Mouse (Mus musculus) lung, embryonic 16.5 days (tissue): ENCODE data around the gene Araf. TPM values are rescaled to one million over a fixed set of nuclear protein-coding genes. Genes with fewer than 3 reads are reported as not detected.

Experiments
- ATAC-seq: fragments of 200-750 bp; cut with Nextera tagmentation; 2 replicates; pipeline ENCODE4 v1.8.0; 2017; ENCODE audit warnings: low read depth, mild to moderate bottlenecking, moderate library complexity
- H3K27ac ChIP-seq: fragments of 300-500 bp; sonication (generic); 2 replicates; pipeline ENCODE4 v1.5.1; 2014; ENCODE audit warnings: mild to moderate bottlenecking, control low read depth, low read length
- H3K27me3 ChIP-seq: fragments of 300-500 bp; sonication (generic); 2 replicates; pipeline ENCODE4 v1.6.1; 2014; ENCODE audit warnings: low read depth, low read length, mixed read lengths; ENCODE audit not compliant: control insufficient read depth, insufficient read depth
- H3K36me3 ChIP-seq: fragments of 300-500 bp; sonication (generic); 2 replicates; pipeline ENCODE4 v1.6.1; 2014; ENCODE audit warnings: low read length; ENCODE audit not compliant: control insufficient read depth, insufficient read depth
- H3K4me1 ChIP-seq: fragments of 300-500 bp; sonication (generic); replicated peaks from 2 replicates; pipeline ENCODE4 v1.6.1; 2014; ENCODE audit warnings: low read length, mixed read lengths; ENCODE audit not compliant: control insufficient read depth, insufficient read depth
- H3K4me2 ChIP-seq: fragments of 300-500 bp; sonication (generic); 2 replicates; pipeline ENCODE4 v1.6.1; 2014; ENCODE audit warnings: low read depth, low read length, control low read depth
- H3K4me3 ChIP-seq: fragments of 300-500 bp; sonication (generic); 2 replicates; pipeline ENCODE4 v1.5.1; 2014; ENCODE audit warnings: mild to moderate bottlenecking, low read length, control low read depth
- H3K9ac ChIP-seq: fragments of 300-500 bp; sonication (generic); 2 replicates; pipeline ENCODE4 v1.6.1; 2014; ENCODE audit warnings: low read length, control low read depth
- H3K9me3 ChIP-seq: fragments of 300-500 bp; sonication (generic); 2 replicates; pipeline ENCODE4 v1.6.1; 2016; ENCODE audit warnings: low read length; ENCODE audit not compliant: control insufficient read depth
- WGBS: fragments of 180-500 bp; shearing (Covaris S2); extraction: QIAGEN DNeasy Blood & Tissue Kit; methylation state at CpG from one replicate; pipeline ENCODE4 v1.1.7; 2014; 5-methylcytosine and 5-hydroxymethylcytosine counted together
- polyA plus RNA-seq: library from polyadenylated mRNA; unstranded; fragments of >200 nt; fragmentation: Nextera tagmentation; extraction: Ambion mirVana; gene quantifications from 2 replicates; pipeline ENCODE4 v1.2.1, GENCODE M21; 2015

The Araf gene
- polyA plus RNA-seq, 1 experiment from 2014 or later: 107 TPM

- ATAC-seq: peak; percentile 75
- Histone ChIP-seq H3K27me3 (no peaks in the 10 kb centered on the region), H3K4me1 (no peaks in the 10 kb centered on the region), H3K27ac (peak overlapping the region; percentile 17; the same call in 1 of the 2 replicates), H3K9ac (peak overlapping the region; percentile 59), H3K9me3 (no peaks in the 10 kb centered on the region), H3K4me3 (peak overlapping the region; percentile 46), H3K4me2 (peak overlapping the region; percentile 68), H3K36me3 (no peaks in the 10 kb centered on the region)
- 37% methylated on average over 8 of the region's 8 CpGs for WGBS
Observed at GRCm38 (mm10) chrX:20819708-20820426, 22.3 kb downstream of the Araf start.

GRCm38 (mm10) chrX:20828934-20829333, 31.3 kb downstream of the Araf start:
- H3K27ac ChIP-seq: 0 out of 2 replicates have a peak overlapping the region, but pooled peaks have one; percentile 17

DNA sequence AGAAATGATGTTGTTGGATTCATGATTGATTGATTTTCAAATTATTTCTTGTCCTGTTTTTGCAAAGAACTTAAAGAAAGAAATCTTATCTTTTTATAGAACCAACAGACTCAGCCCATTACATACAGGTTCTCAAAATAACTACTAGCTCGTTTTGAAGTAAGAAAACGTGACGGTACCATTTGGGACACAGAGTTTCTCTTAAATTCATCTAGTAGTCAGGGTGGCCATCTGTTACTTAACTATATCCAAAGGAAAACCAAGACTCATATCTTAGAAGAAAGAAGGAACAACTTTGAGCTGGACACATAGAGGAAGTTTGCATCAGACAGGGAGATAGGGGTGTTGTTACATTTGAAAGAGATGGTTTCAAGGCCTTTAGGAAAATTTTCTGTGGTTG, 49.6 kb downstream of the Araf start:
- Histone ChIP-seq H3K9ac (no peak overlapping the region), H3K9me3 (no peaks in the 10 kb centered on the region), H3K4me2 (no peak overlapping the region), H3K4me1 (no peaks in the 10 kb centered on the region), H3K27ac (no peak overlapping the region), H3K27me3 (no peaks in the 10 kb centered on the region), H3K4me3 (no peak overlapping the region), H3K36me3 (no peaks in the 10 kb centered on the region)
- ATAC-seq: no peak
- WGBS: 80% methylated on average over 3 of the region's 3 CpGs

More at GRCm38 (mm10) chrX:20828934-20829333, 31.3 kb downstream of the Araf start:
- Histone ChIP-seq H3K36me3 (no peaks in the 10 kb centered on the region), H3K4me1 (no peaks in the 10 kb centered on the region), H3K4me2 (no peak overlapping the region), H3K27me3 (no peaks in the 10 kb centered on the region), H3K4me3 (no peak overlapping the region), H3K9ac (no peak overlapping the region), H3K9me3 (no peaks in the 10 kb centered on the region)
- WGBS: 18% methylated on average over 5 of the region's 5 CpGs
- ATAC-seq: peak; percentile 97

GRCm38 (mm10) chrX:20847816-20848215, 50.2 kb downstream of the Araf start:
- Histone ChIP-seq H3K9me3 (no peaks in the 10 kb centered on the region), H3K27ac (peak overlapping the region; percentile 42), H3K4me1 (no peaks in the 10 kb centered on the region), H3K9ac (0 out of 2 replicates have a peak overlapping the region, but pooled peaks have one; percentile 26), H3K36me3 (no peaks in the 10 kb centered on the region), H3K4me3 (peak overlapping the region; percentile 70), H3K4me2 (peak overlapping the region; percentile 50), H3K27me3 (no peaks in the 10 kb centered on the region)
- WGBS: 18% methylated on average over 2 of the region's 2 CpGs
- ATAC-seq: peak; percentile 32; the same call in 1 of the 2 replicates

- peak; percentile 99 for ATAC-seq
- Histone ChIP-seq H3K4me3 (peak overlapping the region; percentile 70), H3K9me3 (no peaks in the 10 kb centered on the region), H3K4me2 (peak overlapping the region; percentile 62), H3K9ac (peak overlapping the region; percentile 73), H3K27me3 (no peaks in the 10 kb centered on the region), H3K27ac (peak overlapping the region; percentile 42), H3K4me1 (no peaks in the 10 kb centered on the region), H3K36me3 (0 out of 2 replicates have a peak, but pooled peaks cover under 1% of the 10 kb centered on the region)
- 13% methylated on average over 42 of the region's 42 CpGs for WGBS
Observed at GRCm38 (mm10) chrX:20848256-20848984, 50.8 kb downstream of the Araf start.

DNA sequence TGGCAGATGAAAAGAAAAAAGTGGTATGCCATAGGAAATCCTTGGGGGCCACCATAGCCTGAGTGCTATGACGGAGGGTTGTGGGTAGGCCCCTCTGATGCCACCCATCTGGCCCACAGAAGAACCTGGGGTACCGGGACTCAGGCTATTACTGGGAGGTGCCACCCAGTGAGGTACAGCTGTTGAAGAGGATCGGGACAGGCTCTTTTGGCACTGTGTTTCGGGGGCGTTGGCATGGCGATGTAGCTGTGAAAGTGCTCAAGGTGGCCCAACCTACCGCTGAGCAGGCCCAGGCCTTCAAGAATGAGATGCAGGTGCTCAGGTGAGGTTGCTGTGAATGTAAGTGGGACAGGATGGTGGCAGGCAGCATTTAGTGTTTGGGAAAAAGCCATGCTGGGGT, 56.2 kb downstream of the Araf start:
- Histone ChIP-seq H3K4me2 (no peak overlapping the region), H3K27ac (no peak overlapping the region), H3K9ac (no peak overlapping the region), H3K4me3 (no peak overlapping the region), H3K36me3 (peaks cover 2% of the 10 kb centered on the region), H3K9me3 (no peaks in the 10 kb centered on the region), H3K4me1 (no peaks in the 10 kb centered on the region), H3K27me3 (no peaks in the 10 kb centered on the region)
- ATAC-seq: no peak
- 85% methylated on average over 7 of the region's 7 CpGs for WGBS

DNA sequence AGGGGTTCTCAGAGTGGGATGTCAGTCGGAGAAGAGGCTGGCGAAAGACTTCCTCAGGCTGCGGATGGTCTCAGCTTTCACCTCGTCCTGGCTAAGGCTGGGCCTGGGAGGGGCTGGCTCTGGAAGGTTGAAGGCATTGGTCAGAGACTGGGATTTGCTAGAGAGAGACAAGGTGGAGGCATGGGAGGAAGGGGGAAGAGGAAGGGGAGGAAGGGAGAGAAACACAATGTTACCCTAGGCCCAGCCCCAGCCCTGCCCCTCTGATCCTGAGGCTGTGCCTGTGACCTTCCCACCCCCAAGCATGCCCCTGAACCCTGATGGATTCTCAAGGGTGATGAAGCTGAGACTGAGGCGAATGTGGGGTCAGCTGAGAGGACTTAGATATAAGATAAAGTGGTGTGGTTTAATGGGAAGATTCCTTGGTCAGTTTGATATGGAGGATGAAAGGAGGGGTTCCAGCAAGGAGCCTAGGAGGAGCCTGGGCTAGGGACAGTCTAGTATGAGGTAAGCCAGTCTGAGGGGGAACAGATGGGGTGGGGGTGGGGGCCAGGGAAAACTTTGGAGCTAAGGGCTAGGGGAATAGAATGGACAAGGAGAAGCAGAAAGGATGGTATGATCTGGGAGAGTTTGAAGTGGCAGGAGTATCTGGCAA, 64.0 kb downstream of the Araf start:
- no peaks in the 10 kb centered on the region for H3K27me3 ChIP-seq
- no peak overlapping the region for H3K9ac ChIP-seq
- no peak overlapping the region for H3K4me3 ChIP-seq
- no peak overlapping the region for H3K4me2 ChIP-seq
- no peaks in the 10 kb centered on the region; the same call in 1 of the 2 replicates for H3K4me1 ChIP-seq
- H3K27ac ChIP-seq: no peak overlapping the region
- ATAC-seq: peak; percentile 37
- no peaks in the 10 kb centered on the region; the same call in none of the 2 replicates for H3K36me3 ChIP-seq
- 31% methylated on average over 5 of the region's 5 CpGs for WGBS
- H3K9me3 ChIP-seq: no peaks in the 10 kb centered on the region

DNA sequence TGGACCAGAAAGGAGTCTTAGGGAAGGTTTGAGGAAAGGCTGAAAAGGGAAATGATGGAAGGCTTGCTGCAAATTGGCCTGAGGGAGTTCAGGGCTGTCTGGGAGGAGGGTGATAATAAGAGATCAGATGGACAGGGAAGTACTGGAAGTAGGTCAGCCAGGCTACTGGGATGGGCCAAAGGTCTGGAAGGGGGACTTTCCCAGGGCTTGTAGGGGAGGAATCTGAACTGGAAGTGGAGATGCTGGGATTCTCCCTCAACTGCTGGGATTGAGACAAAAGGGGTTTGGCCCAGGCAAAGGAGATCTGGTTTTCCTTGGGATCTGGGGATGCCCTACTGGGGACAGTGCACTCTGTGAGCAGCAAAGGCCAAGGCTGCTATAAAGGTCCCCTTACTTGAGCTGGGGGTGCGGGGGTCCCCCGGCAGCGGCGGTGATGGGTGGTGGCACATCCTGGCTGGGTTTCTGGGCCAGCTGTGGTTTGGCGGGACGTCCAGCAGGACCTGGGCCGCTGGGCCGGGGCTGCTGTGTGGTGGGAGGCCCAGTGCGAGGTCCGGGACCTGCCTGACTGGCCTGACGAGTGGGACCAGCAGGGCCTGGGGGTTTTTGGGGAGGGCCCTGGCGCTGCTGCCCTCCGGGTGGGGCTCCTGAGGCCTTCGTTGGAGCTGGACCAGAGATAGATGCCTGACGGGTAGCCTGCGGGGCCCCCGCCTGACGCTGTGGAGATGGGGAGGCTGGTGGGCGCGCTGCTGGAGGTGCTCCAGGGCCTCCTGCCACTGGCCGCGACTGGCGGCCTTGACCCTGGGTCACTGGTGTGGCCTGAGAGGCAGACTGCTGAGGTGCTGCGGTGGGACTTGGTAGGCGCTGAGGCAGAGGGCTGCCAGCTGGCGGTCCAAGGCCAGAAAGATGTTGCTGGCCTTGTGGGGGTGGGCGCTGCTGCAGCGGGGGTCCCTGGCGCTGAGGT, 64.8 kb downstream of the Araf start:
- Histone ChIP-seq H3K27me3 (no peaks in the 10 kb centered on the region), H3K4me2 (0 out of 2 replicates have a peak overlapping the region, but pooled peaks have one; percentile 1), H3K4me3 (no peak overlapping the region), H3K9me3 (no peaks in the 10 kb centered on the region), H3K9ac (peak overlapping the region; percentile 39; the same call in 1 of the 2 replicates), H3K27ac (no peak overlapping the region), H3K36me3 (no peaks in the 10 kb centered on the region; the same call in none of the 2 replicates), H3K4me1 (no peaks in the 10 kb centered on the region; the same call in 1 of the 2 replicates)
- 27% methylated on average over 28 of the region's 29 CpGs for WGBS
- peak; percentile 46 for ATAC-seq
